Mouse (Mus musculus) lung, adult 2 months (tissue): ENCODE data around the gene Zfp202.

Experiments used
- CTCF ChIP-seq: fragments of 200-500 bp; IDR thresholded peaks from 2 replicates; pipeline ENCODE4 v1.5.1; 2011; ENCODE audit warnings: mild to moderate bottlenecking, low read length, control low read depth; ENCODE audit not compliant: insufficient read depth
- POLR2A ChIP-seq: fragments of 200-500 bp; IDR thresholded peaks from 2 replicates; pipeline ENCODE4 v1.6.1; 2011; ENCODE audit warnings: low read depth, mild to moderate bottlenecking, control low read depth, low read length, borderline replicate concordance; ENCODE audit errors: extremely low read depth

DNA sequence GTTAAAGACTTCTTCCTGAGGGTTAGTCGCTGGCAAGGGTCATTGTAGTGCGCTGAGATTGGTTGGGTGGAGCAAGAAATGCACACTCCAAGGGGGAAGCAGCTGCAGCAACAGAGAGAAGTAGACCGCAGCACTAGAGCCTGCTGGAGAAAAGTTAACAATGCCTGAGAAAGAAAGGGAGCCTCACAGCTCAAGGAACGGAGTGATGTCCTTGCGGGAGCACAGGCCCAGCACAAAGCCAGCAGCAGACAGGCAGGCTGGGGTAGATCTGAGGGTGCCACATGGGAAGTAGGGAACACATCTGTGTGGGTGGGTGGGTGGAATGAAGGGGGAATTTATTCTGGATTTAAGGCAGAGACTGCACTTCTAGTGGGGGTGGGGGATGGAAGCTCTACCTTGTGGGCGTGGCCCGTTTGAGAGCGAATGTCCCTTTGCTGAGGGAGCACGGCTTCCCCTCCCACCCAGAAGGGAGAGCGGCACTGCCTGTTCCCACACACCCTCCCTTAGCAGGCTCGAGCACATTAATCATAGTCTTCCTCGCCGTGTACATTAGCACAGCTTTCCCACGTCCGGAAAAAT is 49.2 kb downstream of the Zfp202 start:
- TF ChIP-seq CTCF (no peak), POLR2A (no peak; the same call in 1 of the 2 replicates)
